Mouse (Mus musculus) olfactory bulb, adult 2 months (tissue): ENCODE results near the gene Car1. TPM values are rescaled to one million over a fixed set of nuclear protein-coding genes. Genes with fewer than 3 reads are reported as not detected.
"Not testable (repeated sequence)": the region's sequence is repeated elsewhere in the genome, so short reads cannot be mapped to it uniquely, and the experiment has no call there.

ENCODE experiments used
- H3K27ac ChIP-seq: fragments of 200-500 bp; 2 replicates; pipeline ENCODE4 v1.5.1; 2012; ENCODE audit warnings: low read depth, low read length; ENCODE audit not compliant: insufficient read depth
- H3K4me1 ChIP-seq: fragments of 200-500 bp; 2 replicates; pipeline ENCODE4 v1.6.1; 2012; ENCODE audit warnings: low read length; ENCODE audit not compliant: control insufficient read depth, insufficient read depth
- H3K4me3 ChIP-seq: fragments of 200-500 bp; 2 replicates; pipeline ENCODE4 v1.5.1; 2012; ENCODE audit warnings: mild to moderate bottlenecking, low read depth, low read length, moderate library complexity; ENCODE audit not compliant: insufficient read depth
- CTCF ChIP-seq: fragments of 200-500 bp; IDR thresholded peaks from 2 replicates; pipeline ENCODE4 v1.5.1; 2012; ENCODE audit warnings: low read depth, mild to moderate bottlenecking, low read length, moderate library complexity; ENCODE audit not compliant: insufficient read depth
- POLR2A ChIP-seq: fragments of 200-500 bp; IDR thresholded peaks from 2 replicates; pipeline ENCODE4 v1.6.1; 2012; ENCODE audit warnings: mild to moderate bottlenecking, low read depth, low read length, moderate library complexity; ENCODE audit not compliant: insufficient read depth
- WGBS: fragments of 180-500 bp; shearing (Covaris S2); methylation state at CpG from one replicate; pipeline ENCODE4 v1.1.7; 2018; 5-methylcytosine and 5-hydroxymethylcytosine counted together
- polyA plus RNA-seq: library from polyadenylated mRNA; stranded (reverse); fragments of >200 nt; gene quantifications from 2 replicates; pipeline ENCODE4 v1.2.4, GENCODE M21; 2012; ENCODE audit warnings: low replicate concordance; ENCODE audit not compliant: missing spikeins, insufficient read depth, insufficient read length

The Car1 gene
- polyA plus RNA-seq, 1 experiment, result not detected

GRCm38 (mm10) chr3:14819844-14820504, 11.8 kb upstream of the Car1 start:
- Histone ChIP-seq H3K4me3 (no peak overlapping the region), H3K4me1 (no peaks in the 10 kb centered on the region), H3K27ac (no peak overlapping the region)
- TF ChIP-seq CTCF (no peak), POLR2A (no peak)
- WGBS, result 70% methylated on average over 1 of the region's 1 CpGs

DNA sequence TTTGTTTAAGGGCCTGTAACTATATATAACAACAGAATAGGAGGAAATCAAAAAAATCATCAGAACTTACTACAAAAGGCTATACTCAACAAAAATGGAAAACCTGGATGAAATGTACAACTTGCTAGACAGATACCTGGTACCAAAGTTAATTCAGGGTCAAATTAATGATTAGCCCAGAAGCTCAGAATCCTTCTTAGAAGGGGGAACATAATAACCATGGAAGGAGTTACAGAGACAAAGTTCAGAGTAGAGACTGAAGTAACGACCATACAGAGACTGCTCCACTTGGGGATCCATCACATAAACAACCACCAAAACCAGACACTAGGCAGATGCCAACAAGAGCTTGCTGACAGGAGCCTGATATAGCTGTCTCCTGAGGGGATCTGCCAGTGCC, 7.2 kb upstream of the Car1 start:
- not testable (repeated sequence) for H3K27ac ChIP-seq, H3K4me3 ChIP-seq, H3K4me1 ChIP-seq
- 81% methylated on average over 1 of the region's 1 CpGs for WGBS

DNA sequence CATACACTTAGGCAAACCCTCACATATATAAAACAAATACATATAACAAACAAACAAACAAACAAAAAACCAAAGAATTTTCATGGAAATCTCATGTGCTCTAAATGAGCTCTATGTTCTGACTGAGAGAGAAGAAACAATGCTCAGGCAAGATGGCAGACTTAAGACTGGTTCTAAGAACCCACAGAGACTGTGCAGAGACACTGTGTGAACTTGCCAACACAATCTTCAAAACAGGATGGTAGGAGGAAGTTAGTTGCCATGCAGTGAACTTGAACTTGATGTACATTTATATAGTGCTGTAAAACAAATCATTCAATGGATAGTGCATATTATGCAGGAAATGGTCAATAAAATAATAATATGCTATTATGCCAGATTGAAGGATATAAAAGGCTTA, 1.5 kb downstream of the Car1 start:
- Histone ChIP-seq H3K27ac (no peak overlapping the region), H3K4me1 (no peaks in the 10 kb centered on the region), H3K4me3 (no peak overlapping the region)
- TF ChIP-seq CTCF, result no peak
- no peak for TF ChIP-seq POLR2A

- WGBS, result 93% methylated on average over 3 of the region's 3 CpGs
- Histone ChIP-seq H3K4me3 (no peak overlapping the region), H3K27ac (no peak overlapping the region), H3K4me1 (no peaks in the 10 kb centered on the region)
- no peak for TF ChIP-seq POLR2A
- TF ChIP-seq CTCF, result no peak
Observed at GRCm38 (mm10) chr3:14805962-14806361, 2.2 kb downstream of the Car1 start.

DNA sequence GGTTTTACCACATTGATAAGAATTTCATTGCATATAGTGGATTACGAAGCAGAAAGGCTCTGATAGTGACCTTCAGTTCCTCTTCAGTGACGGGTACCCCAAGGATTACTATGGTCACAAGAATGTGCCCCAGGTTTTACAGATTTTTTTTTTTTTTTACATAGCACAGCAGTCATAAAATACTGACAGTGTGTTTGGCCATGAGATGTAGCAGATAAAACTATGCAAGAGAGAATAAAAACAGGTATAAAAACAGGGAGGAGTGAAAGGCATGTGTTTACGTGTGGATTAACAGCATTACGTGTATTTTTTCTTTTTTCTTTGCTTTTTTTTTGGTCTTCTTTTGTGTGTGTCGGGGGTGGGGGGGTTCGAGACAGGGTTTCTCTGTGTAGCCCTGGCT, 3.3 kb downstream of the Car1 start:
- Histone ChIP-seq H3K4me3 (no peak overlapping the region), H3K27ac (no peak overlapping the region), H3K4me1 (no peaks in the 10 kb centered on the region)
- 90% methylated on average over 6 of the region's 6 CpGs for WGBS
- TF ChIP-seq POLR2A, result no peak
- no peak for TF ChIP-seq CTCF

DNA sequence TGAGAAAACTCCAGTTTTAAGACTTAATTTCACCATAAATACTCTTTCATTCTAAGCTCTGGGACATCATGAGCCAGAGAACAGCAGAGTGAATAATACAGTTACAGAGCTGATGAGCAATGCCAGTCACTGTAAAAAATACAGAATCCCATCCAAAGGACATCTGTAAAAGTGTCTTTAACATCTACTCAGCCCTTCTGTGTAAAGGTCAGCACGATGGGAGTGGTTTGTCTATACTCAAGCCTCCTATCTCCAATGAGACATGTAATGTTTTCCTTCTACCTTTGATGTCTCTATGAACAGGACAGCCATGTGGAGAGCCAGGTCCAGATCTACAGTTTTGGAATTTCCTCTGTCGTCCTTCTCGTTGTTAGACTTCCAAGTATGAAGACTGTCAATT, 11.1 kb downstream of the Car1 start:
- Histone ChIP-seq H3K4me1 (no peaks in the 10 kb centered on the region), H3K4me3 (no peak overlapping the region), H3K27ac (no peak overlapping the region)
- TF ChIP-seq POLR2A (no peak), CTCF (no peak)
- 88% methylated on average over 3 of the region's 3 CpGs for WGBS

GRCm38 (mm10) chr3:14795292-14796020, 12.7 kb downstream of the Car1 start:
- no peaks in the 10 kb centered on the region for H3K4me1 ChIP-seq
- H3K27ac ChIP-seq, result no peak overlapping the region
- TF ChIP-seq POLR2A, result no peak
- TF ChIP-seq CTCF, result no peak
- H3K4me3 ChIP-seq, result no peak overlapping the region
- WGBS, result 93% methylated on average over 4 of the region's 4 CpGs

GRCm38 (mm10) chr3:14792032-14792431, 16.1 kb downstream of the Car1 start:
- no peak for TF ChIP-seq CTCF
- no peak for TF ChIP-seq POLR2A

DNA sequence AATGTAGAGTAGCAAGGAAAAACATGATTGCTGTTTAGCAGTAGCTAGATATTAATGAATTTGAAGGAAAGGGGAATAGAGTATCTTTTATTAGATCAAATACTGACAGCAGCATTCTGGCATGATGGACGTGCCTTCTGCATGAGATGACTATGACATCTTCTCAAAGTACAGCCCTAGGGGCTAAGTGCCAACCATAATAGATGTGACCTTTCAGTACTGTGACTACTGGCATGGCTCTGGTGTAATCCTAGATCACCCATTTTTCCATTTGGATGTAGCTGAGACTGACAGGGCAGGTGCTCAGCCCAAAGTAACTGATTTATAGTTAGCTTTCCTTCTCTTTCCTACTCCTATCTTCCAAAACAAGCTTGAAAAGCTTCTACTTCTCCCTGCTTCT, 20.6 kb downstream of the Car1 start:
- WGBS, result 70% methylated on average over 1 of the region's 1 CpGs
- Histone ChIP-seq H3K4me1 (no peaks in the 10 kb centered on the region), H3K27ac (no peak overlapping the region), H3K4me3 (no peak overlapping the region)
- TF ChIP-seq CTCF (no peak), POLR2A (no peak)

More at GRCm38 (mm10) chr3:14792032-14792431, 16.1 kb downstream of the Car1 start:
- H3K4me3 ChIP-seq, result no peak overlapping the region
- no peak overlapping the region for H3K27ac ChIP-seq
- no peaks in the 10 kb centered on the region for H3K4me1 ChIP-seq

GRCm38 (mm10) chr3:14787136-14787535, 21.0 kb downstream of the Car1 start:
- H3K4me1 ChIP-seq, result no peaks in the 10 kb centered on the region
- H3K27ac ChIP-seq, result no peak overlapping the region
- no peak overlapping the region for H3K4me3 ChIP-seq
- TF ChIP-seq POLR2A (no peak), CTCF (no peak)
- WGBS, result 50% methylated on average over 1 of the region's 1 CpGs
